Mouse (Mus musculus) cerebellum, postnatal 10 days (tissue): ENCODE results near the gene Znrf4.
A peak's percentile ranks its signal among the peaks of the same experiment; 100 is the strongest.

Experiments used
- DNase-seq, 2 experiments: peaks; one replicate each; pipeline ENCODE4 v3.0.0; 2021; ENCODE audit warnings: mixed read lengths in 2 of 2

Gene Znrf4

GRCm38 (mm10) chr17:56512310-56512709, at the start of gene Znrf4:
Znrf4 (minus strand) TSS chr17:56512431.
- peak in 1 of 2 experiments; percentile 26 for DNase-seq

GRCm38 (mm10) chr17:56561866-56562265, 49.6 kb upstream of the Znrf4 start:
- no peak for DNase-seq

- no peak for DNase-seq
Measured at GRCm38 (mm10) chr17:56560131-56560530, 47.9 kb upstream of the Znrf4 start.

- DNase-seq, result peak in 1 of 2 experiments; percentile 15
Measured at GRCm38 (mm10) chr17:56559386-56559785, 47.2 kb upstream of the Znrf4 start.

- peak; percentile 86 to 87 for DNase-seq
Measured at GRCm38 (mm10) chr17:56558448-56558847, 46.2 kb upstream of the Znrf4 start.

- DNase-seq, result no peak
Measured at GRCm38 (mm10) chr17:56554122-56554551, 41.9 kb upstream of the Znrf4 start, which contains the start of gene Gm20219. Gm20219 (minus strand) TSS chr17:56554387.

- DNase-seq, result peak; percentile 89 to 92
Measured at GRCm38 (mm10) chr17:56552781-56553363, 40.6 kb upstream of the Znrf4 start.

- no peak for DNase-seq
Measured at GRCm38 (mm10) chr17:56551841-56552581, 39.8 kb upstream of the Znrf4 start.

GRCm38 (mm10) chr17:56550784-56551475, 38.7 kb upstream of the Znrf4 start:
- peak in 1 of 2 experiments; percentile 30 for DNase-seq

GRCm38 (mm10) chr17:56548605-56549105, 36.4 kb upstream of the Znrf4 start:
- no peak for DNase-seq

- peak in 1 of 2 experiments; percentile 59 for DNase-seq
Measured at GRCm38 (mm10) chr17:56547846-56548604, 35.8 kb upstream of the Znrf4 start.

- peak; percentile 94 to 97 for DNase-seq
Measured at GRCm38 (mm10) chr17:56547116-56547845, 35.0 kb upstream of the Znrf4 start.

GRCm38 (mm10) chr17:56546576-56546975, 34.3 kb upstream of the Znrf4 start:
- no peak for DNase-seq

GRCm38 (mm10) chr17:56545945-56546344, 33.7 kb upstream of the Znrf4 start:
- no peak for DNase-seq

- no peak for DNase-seq
Measured at GRCm38 (mm10) chr17:56544699-56545387, 32.6 kb upstream of the Znrf4 start.

GRCm38 (mm10) chr17:56543684-56544224, 31.5 kb upstream of the Znrf4 start:
- DNase-seq, result no peak

- no peak for DNase-seq
Measured at GRCm38 (mm10) chr17:56542736-56543135, 30.5 kb upstream of the Znrf4 start.

- no peak for DNase-seq
Measured at GRCm38 (mm10) chr17:56540562-56540975, 28.3 kb upstream of the Znrf4 start.

- peak; percentile 64 to 82 for DNase-seq
Measured at GRCm38 (mm10) chr17:56537912-56538311, 25.7 kb upstream of the Znrf4 start.

GRCm38 (mm10) chr17:56536874-56537273, 24.6 kb upstream of the Znrf4 start:
- DNase-seq, result peak in 1 of 2 experiments; percentile 44

GRCm38 (mm10) chr17:56536192-56536591, 24.0 kb upstream of the Znrf4 start:
- peak; percentile 74 to 84 for DNase-seq
